Mouse (Mus musculus) liver, postnatal 0 days (tissue): ENCODE results near the gene Psg17.

Experiments used
- CTCF ChIP-seq: sonication (generic); IDR thresholded peaks from 2 replicates; pipeline ENCODE4 v1.5.1; 2016; ENCODE audit warnings: antibody characterized with exemption, low read depth
- EP300 ChIP-seq: IDR thresholded peaks from 2 replicates; pipeline ENCODE4 v1.6.1; 2016; ENCODE audit warnings: antibody characterized with exemption, low read depth, mild to moderate bottlenecking

- TF ChIP-seq CTCF: no peak
- no peak for TF ChIP-seq EP300
These were observed 19.8 kb upstream of the Psg17 start for GRCm38 (mm10) chr7:18841174-18841567.
